Mouse (Mus musculus): Measurements from ENCODE around the gene Gm20695. TPM values are rescaled to one million over a fixed set of nuclear protein-coding genes. Genes with fewer than 3 reads are reported as not detected.
"Not testable (repeated sequence)": the region's sequence is repeated elsewhere in the genome, so short reads cannot be mapped to it uniquely, and the experiment has no call there.

Gene Gm20695
- polyA plus RNA-seq (2015; fragmentation: Nextera tagmentation; extraction: Ambion mirVana): 2.5 and 2.6 TPM in 2 replicates

- Histone ChIP-seq H3K4me1 (peaks cover 12% of the 10 kb centered on the region), H3K4me2 (peak within 1 kb of the TSS; percentile 68), H3K9ac (peak within 1 kb of the TSS; percentile 86), H3K27me3 (no peaks in the 10 kb centered on the region), H3K36me3 (peaks cover 11% of the 10 kb centered on the region), H3K27ac (peak within 1 kb of the TSS; percentile 97), H3K4me3 (replicated peaks) (peak within 1 kb of the TSS; percentile 89), H3K9me3 (replicated peaks) (no peaks in the 10 kb centered on the region)
- peak; percentile 99 for ATAC-seq (replicated peaks; ENCODE audit: low FRiP score)
- under 1% methylated on average over 87 of the region's 88 CpGs for WGBS
Measured at GRCm38 (mm10) chr16:3884201-3885064, at the start of gene Gm20695, which contains the start of gene Zfp597. Gm20695 (plus strand) TSS chr16:3884648. Zfp597 (minus strand) TSS chr16:3884561.

- no peak overlapping the region for H3K4me3 ChIP-seq (replicated peaks)
- H3K4me2 ChIP-seq: no peak overlapping the region
- 78% methylated on average over 2 of the region's 2 CpGs for WGBS
- ATAC-seq (replicated peaks; ENCODE audit: low FRiP score): no peak
- H3K36me3 ChIP-seq: no peaks in the 10 kb centered on the region
- H3K9me3 ChIP-seq (replicated peaks): no peaks in the 10 kb centered on the region
- H3K27me3 ChIP-seq: no peaks in the 10 kb centered on the region
- H3K27ac ChIP-seq: no peak overlapping the region
- no peak overlapping the region for H3K9ac ChIP-seq
- H3K4me1 ChIP-seq: 0 out of 2 replicates have a peak, but pooled peaks cover 2% of the 10 kb centered on the region
Measured at GRCm38 (mm10) chr16:3835461-3835860, 49.0 kb upstream of the Gm20695 start.

DNA sequence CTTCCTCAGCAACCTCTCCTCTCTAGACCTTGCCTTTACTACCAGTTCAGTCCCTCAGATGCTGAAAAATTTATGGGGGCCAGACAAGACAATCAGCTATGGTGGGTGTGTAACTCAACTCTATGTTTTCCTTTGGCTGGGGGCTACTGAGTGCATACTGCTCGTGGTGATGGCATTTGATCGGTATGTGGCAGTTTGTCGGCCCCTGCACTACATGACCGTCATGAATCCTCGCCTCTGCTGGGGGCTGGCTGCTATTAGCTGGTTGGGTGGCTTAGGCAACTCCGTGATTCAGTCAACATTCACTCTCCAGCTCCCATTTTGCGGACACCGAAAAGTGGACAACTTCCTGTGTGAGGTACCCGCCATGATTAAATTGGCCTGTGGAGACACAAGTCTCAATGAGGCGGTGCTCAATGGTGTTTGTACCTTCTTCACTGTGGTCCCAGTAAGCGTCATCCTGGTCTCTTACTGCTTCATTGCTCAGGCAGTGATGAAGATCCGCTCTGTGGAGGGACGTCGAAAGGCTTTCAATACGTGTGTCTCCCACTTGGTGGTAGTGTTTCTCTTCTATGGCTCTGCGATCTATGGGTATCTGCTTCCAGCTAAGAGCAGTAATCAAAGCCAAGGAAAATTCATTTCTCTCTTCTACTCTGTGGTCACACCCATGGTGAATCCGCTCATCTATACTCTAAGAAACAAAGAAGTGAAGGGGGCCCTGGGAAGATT lies 45.1 kb upstream of the Gm20695 start:
- H3K9ac ChIP-seq: no peak overlapping the region
- H3K4me3 ChIP-seq (replicated peaks): no peak overlapping the region
- H3K4me1 ChIP-seq: 0 out of 2 replicates have a peak, but pooled peaks cover 2% of the 10 kb centered on the region
- ATAC-seq (replicated peaks; ENCODE audit: low FRiP score): peak; percentile 79
- H3K4me2 ChIP-seq: peak overlapping the region; percentile 24; the same call in 1 of the 2 replicates
- 39% methylated on average over 17 of the region's 17 CpGs for WGBS
- no peaks in the 10 kb centered on the region for H3K9me3 ChIP-seq (replicated peaks)
- H3K27ac ChIP-seq: no peak overlapping the region
- H3K27me3 ChIP-seq: no peaks in the 10 kb centered on the region
- H3K36me3 ChIP-seq: no peaks in the 10 kb centered on the region

DNA sequence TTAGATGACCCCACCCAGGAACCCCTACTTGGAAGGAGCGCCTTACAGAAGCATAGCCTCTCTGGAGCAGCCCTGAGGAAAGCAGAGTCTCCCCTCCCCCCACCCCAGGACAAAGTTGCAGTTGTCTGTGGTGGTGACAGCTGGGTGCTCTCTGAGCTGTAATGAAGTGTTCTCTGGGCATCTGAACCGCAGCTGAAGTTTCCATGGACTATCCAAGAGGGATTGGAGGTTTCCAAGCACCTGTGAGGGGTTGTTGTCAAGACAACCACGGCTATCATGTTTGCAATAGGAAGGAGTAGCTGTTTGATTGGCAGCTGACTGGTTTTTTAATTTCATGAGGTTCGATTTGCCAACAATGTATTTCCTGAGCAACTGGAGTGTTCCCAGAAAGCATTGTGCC lies 41.5 kb upstream of the Gm20695 start:
- WGBS: 36% methylated on average over 4 of the region's 4 CpGs
- Histone ChIP-seq H3K9ac (no peak overlapping the region), H3K27ac (no peak overlapping the region), H3K36me3 (no peaks in the 10 kb centered on the region), H3K27me3 (no peaks in the 10 kb centered on the region), H3K4me3 (replicated peaks) (no peak overlapping the region), H3K9me3 (replicated peaks) (no peaks in the 10 kb centered on the region), H3K4me1 (peaks cover 9% of the 10 kb centered on the region), H3K4me2 (no peak overlapping the region)
- no peak for ATAC-seq (replicated peaks; ENCODE audit: low FRiP score)

DNA sequence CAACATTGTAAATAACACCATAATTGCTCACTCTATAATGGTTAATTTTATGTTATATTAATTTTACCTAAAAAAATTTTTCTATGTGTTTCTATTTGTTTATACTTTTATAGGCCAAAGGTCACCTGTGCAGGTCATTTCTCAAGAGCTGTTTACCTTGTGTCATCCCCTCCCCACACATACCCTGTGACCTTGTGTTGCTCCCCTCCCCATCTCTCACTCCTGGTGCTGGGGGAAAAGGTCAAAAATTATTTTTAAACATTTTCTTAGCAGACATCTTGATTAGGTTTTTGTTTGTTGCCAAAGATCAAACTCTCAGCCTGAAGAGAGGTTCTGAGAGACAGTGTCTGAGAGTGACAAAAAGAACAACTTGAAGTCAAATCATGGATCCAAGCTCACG lies 40.7 kb upstream of the Gm20695 start:
- Histone ChIP-seq H3K9ac (no peak overlapping the region), H3K36me3 (no peaks in the 10 kb centered on the region), H3K4me1 (peaks cover 10% of the 10 kb centered on the region), H3K4me3 (replicated peaks) (no peak overlapping the region), H3K27ac (no peak overlapping the region), H3K9me3 (replicated peaks) (no peaks in the 10 kb centered on the region), H3K27me3 (no peaks in the 10 kb centered on the region), H3K4me2 (no peak overlapping the region)
- no peak for ATAC-seq (replicated peaks; ENCODE audit: low FRiP score)
- 50% methylated on average over 1 of the region's 1 CpGs for WGBS

- Histone ChIP-seq H3K27me3 (no peaks in the 10 kb centered on the region), H3K9me3 (replicated peaks) (no peaks in the 10 kb centered on the region), H3K4me1 (peaks cover 8% of the 10 kb centered on the region), H3K4me3 (replicated peaks) (peak within 1 kb of the TSS; percentile 55), H3K4me2 (peak within 1 kb of the TSS; percentile 73), H3K9ac (peak within 1 kb of the TSS; percentile 50), H3K36me3 (no peaks in the 10 kb centered on the region), H3K27ac (0 out of 2 replicates have a peak within 1 kb of the TSS, but pooled peaks have one; percentile 15)
- WGBS: 2% methylated on average over 38 of the region's 38 CpGs
- ATAC-seq (replicated peaks; ENCODE audit: low FRiP score): peak; percentile 100
Measured at GRCm38 (mm10) chr16:3846711-3847518, 37.5 kb upstream of the Gm20695 start, which contains the start of gene Zfp174. Zfp174 (plus strand) TSS chr16:3847268.

DNA sequence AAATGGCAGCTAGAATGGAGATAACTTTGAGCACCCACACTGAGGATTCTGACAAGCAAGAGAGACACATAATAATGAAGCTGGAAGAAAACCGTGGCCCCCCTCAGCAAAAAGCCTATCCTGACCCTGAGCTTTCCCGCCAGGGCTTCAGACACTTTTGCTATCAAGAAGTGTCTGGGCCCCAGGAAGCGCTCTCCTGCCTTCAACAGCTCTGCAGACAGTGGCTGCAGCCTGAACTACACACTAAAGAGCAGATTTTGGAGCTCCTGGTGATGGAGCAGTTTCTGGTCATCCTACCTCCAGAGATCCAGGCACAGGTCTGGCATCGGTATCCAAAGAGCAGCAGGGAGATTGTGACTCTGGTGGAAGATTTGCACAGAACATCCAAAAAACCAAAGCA lies 36.6 kb upstream of the Gm20695 start:
- Histone ChIP-seq H3K36me3 (no peaks in the 10 kb centered on the region), H3K4me2 (peak overlapping the region; percentile 73), H3K27me3 (no peaks in the 10 kb centered on the region), H3K9me3 (replicated peaks) (no peaks in the 10 kb centered on the region), H3K9ac (peak overlapping the region; percentile 50), H3K27ac (no peak overlapping the region), H3K4me3 (replicated peaks) (peak overlapping the region; percentile 55), H3K4me1 (peaks cover 8% of the 10 kb centered on the region)
- no peak for ATAC-seq (replicated peaks; ENCODE audit: low FRiP score)
- WGBS: 68% methylated on average over 4 of the region's 4 CpGs

DNA sequence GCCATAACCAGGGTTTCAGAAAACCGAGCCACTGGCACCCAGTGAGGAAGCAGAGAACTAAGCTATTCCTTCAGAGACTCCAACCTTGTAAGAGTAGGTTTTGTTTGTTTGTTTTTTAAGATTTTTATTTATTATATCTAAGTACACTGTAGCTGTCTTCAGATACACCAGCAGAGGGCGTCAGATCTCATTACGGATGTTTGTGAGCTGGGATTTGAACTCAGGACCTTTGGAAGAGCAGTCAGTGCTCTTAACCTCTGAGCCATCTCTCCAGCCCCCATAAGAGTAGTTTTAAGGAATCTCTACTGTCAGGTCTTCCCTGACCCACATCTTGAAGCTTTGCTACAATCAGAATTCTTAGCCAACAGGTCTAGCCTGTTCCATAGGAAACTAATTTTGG lies 36.0 kb upstream of the Gm20695 start:
- Histone ChIP-seq H3K27ac (no peak overlapping the region), H3K4me3 (replicated peaks) (no peak overlapping the region), H3K4me2 (no peak overlapping the region), H3K4me1 (peaks cover 8% of the 10 kb centered on the region), H3K9me3 (replicated peaks) (no peaks in the 10 kb centered on the region), H3K27me3 (no peaks in the 10 kb centered on the region), H3K36me3 (no peaks in the 10 kb centered on the region), H3K9ac (no peak overlapping the region)
- ATAC-seq (replicated peaks; ENCODE audit: low FRiP score): no peak
- WGBS: 85% methylated on average over 3 of the region's 3 CpGs

DNA sequence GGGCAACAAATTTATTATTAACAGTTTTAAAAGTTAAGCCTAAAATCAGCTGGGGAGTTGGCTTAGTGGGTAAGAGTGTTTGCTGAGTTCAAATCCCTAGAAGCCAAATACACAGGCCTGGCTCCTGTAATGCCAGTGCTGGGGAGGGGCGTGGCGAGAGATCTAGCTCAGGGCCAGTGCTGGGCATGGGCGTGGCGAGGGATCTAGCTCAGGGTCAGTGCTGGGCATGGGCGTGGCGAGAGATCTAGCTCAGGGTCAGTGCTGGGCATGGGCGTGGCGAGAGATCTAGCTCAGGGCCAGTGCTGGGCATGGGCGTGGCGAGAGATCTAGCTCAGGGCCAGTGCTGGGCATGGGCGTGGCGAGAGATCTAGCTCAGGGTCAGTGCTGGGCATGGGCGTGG lies 33.1 kb upstream of the Gm20695 start:
- not testable (repeated sequence) for H3K4me3 ChIP-seq (replicated peaks); H3K27me3 ChIP-seq; H3K4me2 ChIP-seq; H3K36me3 ChIP-seq; H3K9me3 ChIP-seq (replicated peaks); ATAC-seq (replicated peaks; ENCODE audit: low FRiP score); H3K9ac ChIP-seq; H3K27ac ChIP-seq
- WGBS: 85% methylated on average over 13 of the region's 13 CpGs
- peaks cover 17% of the 10 kb centered on the region for H3K4me1 ChIP-seq

GRCm38 (mm10) chr16:3852586-3852985 lies 31.9 kb upstream of the Gm20695 start:
- H3K9me3 ChIP-seq (replicated peaks): no peaks in the 10 kb centered on the region
- H3K4me1 ChIP-seq: peaks cover 15% of the 10 kb centered on the region
- WGBS: 40% methylated on average over 12 of the region's 12 CpGs
- ATAC-seq (replicated peaks; ENCODE audit: low FRiP score): no peak
- no peak overlapping the region for H3K4me2 ChIP-seq
- no peak overlapping the region for H3K4me3 ChIP-seq (replicated peaks)
- H3K9ac ChIP-seq: no peak overlapping the region
- no peaks in the 10 kb centered on the region for H3K27me3 ChIP-seq
- H3K36me3 ChIP-seq: no peaks in the 10 kb centered on the region
- no peak overlapping the region for H3K27ac ChIP-seq

DNA sequence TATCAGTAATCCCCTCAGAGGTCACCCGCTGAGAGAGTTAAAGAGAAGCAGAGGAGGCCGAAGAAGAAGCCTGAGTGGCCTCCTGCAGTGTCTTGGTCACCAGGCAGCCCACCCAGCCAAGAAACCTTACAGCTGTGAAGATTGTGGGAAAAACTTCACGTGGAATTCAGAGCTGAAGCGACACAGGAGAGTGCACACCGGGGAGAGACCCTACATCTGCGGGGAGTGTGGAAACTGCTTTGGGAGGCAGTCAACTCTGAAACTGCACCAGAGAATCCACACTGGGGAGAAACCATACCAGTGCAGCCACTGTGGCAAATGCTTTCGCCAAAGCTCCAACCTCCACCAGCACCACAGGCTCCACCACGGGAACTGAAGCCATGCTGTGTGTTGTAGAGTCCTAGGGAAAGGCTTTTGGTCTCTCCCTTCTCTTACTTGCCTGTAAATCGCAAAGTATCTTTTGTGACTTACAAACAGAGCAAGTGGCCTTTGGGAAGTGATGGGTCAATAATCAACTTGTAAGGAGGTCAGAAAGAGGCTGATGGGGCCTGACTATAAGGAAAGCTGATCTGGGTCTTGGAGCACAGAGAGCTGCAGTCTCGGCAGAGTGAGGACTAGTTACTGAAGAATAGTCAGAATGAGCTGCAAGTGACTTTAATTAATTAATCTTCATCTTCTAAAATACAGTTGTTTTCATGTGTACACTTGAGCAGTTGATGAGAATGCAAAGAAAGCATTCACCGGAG lies 29.8 kb upstream of the Gm20695 start:
- Histone ChIP-seq H3K27ac (peak overlapping the region; percentile 82), H3K4me3 (replicated peaks) (no peak overlapping the region), H3K4me1 (peaks cover 10% of the 10 kb centered on the region), H3K36me3 (no peaks in the 10 kb centered on the region), H3K27me3 (no peaks in the 10 kb centered on the region), H3K9ac (no peak overlapping the region), H3K4me2 (0 out of 2 replicates have a peak overlapping the region, but pooled peaks have one; percentile 14), H3K9me3 (replicated peaks) (no peaks in the 10 kb centered on the region)
- peak; percentile 70 for ATAC-seq (replicated peaks; ENCODE audit: low FRiP score)
- 41% methylated on average over 11 of the region's 11 CpGs for WGBS
